Mouse (Mus musculus) large intestine, adult 2 months (tissue): ENCODE measurements around the gene Galnt10. TPM values are rescaled to one million over a fixed set of nuclear protein-coding genes. Genes with fewer than 3 reads are reported as not detected.

Source experiments
- DNase-seq: peaks from one replicate; pipeline ENCODE4 v3.0.0-alpha.2; 2012; ENCODE audit warnings: low read depth, low spot score
- WGBS: fragments of 180-500 bp; shearing (Covaris S2); methylation state at CpG from one replicate; pipeline ENCODE4 v1.1.7; 2018; 5-methylcytosine and 5-hydroxymethylcytosine counted together
- polyA plus RNA-seq: library from polyadenylated mRNA; depleted of rRNA; stranded (reverse); fragments of >200 nt; gene quantifications from 2 replicates; pipeline ENCODE4 v1.2.3, GENCODE M21; 2012

Galnt10 gene
- polyA plus RNA-seq, 1 experiment = 29.5 TPM

DNA sequence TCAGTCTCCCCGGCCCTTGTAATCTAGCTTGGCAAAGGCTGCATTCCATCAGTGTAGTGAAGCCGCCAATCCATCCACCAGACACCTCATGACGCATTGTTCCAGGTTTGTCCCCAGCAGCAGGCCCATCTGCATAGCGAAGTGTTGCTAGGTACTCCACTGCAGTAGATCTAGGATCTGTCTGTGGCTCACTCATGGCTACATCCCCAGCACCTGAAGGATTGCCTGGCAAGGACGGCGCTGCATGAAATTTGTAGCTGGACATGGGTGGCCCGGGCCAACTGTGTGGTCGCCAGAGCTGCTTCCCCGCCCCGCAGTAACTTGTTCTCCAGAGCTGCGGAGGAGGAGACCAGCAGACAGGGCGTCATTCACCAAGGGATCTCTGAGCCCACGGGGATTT lies 128.2 kb downstream of the Galnt10 start:
- WGBS = 71% methylated on average over 13 of the region's 13 CpGs
- no peak for DNase-seq

DNA sequence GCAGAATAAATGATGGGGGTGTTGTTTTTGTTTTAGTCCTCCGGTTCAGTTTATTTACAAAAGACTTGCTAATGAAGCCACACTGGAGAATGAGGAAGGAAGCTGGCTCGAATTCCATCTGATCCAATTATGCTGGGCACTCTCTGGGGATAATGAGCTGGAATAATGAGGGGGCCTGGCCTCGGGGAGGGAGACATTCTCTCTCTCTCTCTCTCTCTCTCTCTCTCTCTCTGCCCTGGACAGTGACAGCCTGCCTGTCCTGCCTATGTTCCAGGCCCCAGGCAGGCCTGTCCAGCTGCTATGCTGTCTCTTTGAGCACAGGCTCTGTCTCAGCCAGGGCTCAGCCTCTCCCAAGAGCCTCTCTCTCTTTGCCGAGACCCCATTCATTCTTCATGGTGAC lies 128.7 kb downstream of the Galnt10 start:
- no peak for DNase-seq
- WGBS = 52% methylated on average over 4 of the region's 4 CpGs

DNA sequence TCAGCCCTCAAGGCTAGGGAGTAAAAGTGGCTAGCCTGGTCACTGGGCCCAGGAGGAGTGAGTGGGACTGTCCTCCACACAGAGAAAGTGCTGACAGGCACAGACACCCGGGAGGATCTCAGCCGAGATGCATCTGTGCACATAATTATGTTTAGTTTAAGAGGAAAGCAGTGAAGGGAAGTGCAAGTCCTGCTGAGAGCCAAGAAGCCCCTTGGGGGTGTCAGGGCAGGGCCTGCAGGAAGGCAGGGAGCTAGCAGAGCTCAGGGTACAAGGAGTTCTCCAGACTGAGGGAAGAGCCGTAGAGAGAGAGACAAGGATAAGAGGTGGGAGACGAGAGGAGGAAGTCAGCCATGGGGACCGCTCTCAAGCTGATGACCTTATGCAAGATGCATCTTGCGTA lies 130.6 kb downstream of the Galnt10 start:
- WGBS = 74% methylated on average over 6 of the region's 6 CpGs
- no peak for DNase-seq

DNA sequence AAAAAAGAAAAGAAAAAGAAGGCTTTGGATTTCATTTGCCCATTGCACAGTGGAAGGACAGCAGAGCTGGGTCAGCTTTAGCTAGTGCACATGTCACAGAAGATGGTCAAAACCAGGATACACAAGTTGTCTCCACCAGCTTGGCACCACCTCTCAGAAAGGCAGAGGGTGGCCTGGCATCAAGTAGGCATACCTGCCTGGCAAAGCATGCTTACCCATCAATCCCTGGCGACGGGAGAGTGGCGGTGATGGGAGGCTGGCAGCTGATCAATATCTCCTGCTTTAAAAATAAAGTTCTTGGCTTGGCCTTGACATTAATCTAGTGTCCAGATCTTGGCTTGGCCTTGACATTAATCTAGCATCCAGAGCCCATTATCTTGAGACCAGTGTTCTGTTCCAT lies 131.3 kb downstream of the Galnt10 start:
- no peak for DNase-seq
- WGBS = 84% methylated on average over 3 of the region's 3 CpGs

DNA sequence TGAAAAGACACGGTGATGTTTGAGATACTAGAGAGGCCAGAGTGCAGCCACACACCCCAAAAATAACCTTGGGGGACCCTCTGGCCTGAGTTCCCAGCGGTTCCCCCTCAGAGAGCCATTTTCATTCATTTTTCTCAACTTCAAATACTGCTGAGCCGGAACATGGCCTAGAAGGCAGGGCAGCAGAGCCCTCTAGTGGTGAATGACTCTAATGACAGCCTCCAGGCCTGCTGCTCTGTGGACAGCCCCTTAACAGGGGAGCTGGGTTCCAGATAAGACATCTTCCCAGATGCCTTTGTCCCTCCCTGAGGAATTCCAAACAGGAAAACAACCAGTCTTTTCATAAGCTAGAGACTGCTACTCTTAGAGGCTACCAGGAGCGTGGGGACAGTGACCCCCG lies 133.1 kb downstream of the Galnt10 start:
- DNase-seq = no peak
- 26% methylated on average over 5 of the region's 5 CpGs for WGBS

DNA sequence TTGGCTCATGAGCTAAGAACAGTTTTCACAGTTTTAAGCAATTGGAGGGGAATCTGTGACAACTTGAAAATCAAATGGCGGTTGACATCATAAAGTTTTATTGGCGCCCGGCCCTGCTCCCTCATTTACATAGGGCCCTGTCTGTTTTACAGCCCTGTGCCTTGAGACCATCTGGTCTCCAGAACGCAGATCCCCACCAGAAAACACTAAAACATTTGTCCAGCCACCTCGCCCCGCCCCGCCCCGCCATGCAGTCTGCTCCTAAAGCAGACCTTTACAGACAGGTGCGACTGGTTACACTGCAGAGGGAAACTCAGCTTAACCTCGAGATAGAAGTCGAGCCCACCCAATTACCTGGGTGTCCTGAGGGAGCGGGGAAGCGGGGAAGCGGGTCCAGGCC lies 134.6 kb downstream of the Galnt10 start:
- no peak for DNase-seq
- WGBS = 25% methylated on average over 14 of the region's 14 CpGs

DNA sequence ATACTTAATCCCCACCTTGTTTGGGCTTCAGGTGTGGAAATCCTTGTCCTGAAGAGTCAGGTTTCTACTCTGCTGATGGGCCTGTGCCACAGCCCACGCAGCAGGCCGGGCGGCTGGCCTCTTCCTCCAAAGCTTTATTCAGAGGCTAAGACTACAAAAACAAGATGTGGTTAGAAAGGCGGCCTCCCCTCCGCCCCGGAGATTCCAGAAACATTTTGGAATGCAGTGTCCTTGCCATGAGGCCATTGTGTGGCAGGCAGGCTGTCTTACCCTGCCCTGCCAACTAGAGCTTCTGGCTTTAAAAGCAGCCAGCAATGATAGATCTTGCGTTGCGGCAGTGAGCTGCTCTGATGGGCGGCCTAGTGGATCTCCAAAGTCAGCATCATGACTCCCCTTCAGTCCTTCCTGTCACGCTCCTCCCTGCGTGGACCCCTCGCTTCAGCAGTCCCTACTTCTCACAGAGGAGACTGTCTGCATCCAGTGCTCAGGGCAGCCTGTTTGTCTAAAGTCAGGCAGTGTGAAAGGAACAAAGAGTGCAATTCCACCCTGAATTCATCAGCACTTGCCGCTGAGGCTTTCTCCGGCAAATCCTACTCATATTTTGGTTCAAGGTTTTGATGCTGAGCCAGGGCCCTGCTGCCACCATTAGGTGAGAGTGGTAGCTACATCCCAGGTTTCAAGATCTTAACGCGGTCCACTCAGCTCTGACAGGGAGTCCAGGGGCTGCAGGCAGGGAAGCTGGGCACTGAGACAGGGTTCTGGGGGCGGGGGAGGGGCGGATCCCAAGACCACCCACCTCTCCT lies 141.6 kb downstream of the Galnt10 start:
- 70% methylated on average over 18 of the region's 18 CpGs for WGBS
- DNase-seq = no peak

DNA sequence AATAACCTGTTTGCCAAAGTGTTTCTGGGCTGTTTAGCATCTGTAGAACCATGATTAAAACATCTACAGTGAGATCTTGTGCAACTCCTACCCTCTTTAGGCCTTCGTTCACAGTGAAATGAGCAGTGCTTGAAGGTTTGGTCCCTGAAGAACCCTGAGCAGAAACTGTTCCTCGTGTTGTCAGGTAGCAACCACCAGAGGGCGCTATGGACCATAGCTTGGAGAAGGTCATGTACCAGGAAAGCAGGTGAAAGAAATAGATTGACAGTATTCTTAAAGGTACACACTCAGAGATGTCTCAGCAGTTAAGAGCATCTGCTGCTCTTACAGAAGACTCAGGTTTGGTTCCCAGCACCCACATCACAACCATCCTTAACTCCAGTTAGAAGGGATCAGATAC lies 142.7 kb downstream of the Galnt10 start:
- DNase-seq = no peak

DNA sequence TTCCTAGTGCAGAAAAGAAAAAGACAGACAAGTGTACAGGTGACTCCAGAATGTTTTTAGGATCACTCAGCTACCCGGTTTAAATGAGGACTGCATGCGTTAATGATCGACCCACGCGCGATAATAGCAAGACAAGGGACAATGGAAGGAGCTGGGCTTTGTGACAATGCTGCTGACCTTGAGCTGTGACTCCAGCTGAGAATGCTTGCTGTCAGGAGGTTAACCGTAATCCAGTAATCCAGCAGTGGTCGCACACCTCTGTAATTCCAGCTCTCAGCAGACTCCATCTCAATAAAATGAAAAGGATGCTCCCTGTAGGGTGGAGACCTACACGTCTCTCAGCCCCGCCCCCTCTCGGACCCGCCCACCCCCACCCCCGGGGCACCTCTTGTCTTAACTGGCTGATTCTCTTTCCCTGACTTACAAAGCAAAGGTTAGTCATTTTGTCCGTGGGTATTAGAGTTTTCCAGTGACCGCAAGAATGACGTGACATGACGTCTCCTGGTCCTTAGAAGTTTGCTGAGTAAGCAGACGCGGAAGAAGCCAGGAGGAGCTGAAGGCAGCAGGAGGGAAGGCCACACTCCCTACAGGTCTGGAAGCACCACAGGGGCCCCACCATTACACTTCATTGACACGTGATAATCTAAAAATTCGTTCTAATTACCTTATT lies 145.8 kb downstream of the Galnt10 start:
- DNase-seq = no peak
- WGBS = 21% methylated on average over 21 of the region's 21 CpGs

More for the DNA sequence above, 142.7 kb downstream of the Galnt10 start:
- 26% methylated on average over 3 of the region's 3 CpGs for WGBS

DNA sequence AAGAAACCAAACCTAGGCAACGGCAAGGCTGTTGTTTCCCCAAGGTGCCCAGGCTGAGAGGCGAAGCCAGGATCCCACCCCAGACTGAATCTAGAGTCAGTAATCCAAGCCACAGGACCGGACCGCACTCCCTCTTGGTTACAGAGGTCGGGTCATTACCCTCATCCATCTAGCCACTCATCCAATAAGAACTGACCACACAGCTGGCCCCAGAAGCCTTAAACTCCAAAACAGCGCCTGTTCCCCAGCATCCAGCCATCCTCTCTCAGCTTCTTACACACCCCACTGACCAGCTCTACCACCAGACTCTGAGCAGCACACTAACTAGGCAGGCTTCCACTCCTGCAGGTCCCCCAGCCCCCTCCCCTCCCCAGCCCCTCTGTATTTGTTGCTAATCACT lies 149.8 kb downstream of the Galnt10 start:
- no peak for DNase-seq
- WGBS = 70% methylated on average over 6 of the region's 6 CpGs

DNA sequence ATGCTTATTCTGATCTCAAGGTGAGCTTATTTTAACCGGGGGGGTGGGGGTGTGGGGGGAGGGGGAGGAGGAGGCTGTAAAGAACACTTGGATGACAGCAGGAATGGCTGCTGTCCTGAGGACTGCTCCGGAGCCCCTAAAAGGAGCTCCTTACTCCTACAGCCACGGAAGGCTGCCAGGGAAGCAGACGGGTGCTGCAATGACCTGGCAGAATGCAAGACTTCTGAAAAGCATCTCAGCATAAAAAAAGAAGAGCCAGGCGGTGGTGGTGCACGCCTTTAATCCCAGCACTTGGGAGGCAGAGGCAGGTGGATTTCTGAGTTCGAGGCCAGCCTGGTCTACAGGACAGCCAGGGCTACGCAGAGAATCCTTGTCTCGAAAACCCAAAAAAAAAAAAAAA lies 152.6 kb downstream of the Galnt10 start:
- 79% methylated on average over 9 of the region's 9 CpGs for WGBS
- DNase-seq = no peak

DNA sequence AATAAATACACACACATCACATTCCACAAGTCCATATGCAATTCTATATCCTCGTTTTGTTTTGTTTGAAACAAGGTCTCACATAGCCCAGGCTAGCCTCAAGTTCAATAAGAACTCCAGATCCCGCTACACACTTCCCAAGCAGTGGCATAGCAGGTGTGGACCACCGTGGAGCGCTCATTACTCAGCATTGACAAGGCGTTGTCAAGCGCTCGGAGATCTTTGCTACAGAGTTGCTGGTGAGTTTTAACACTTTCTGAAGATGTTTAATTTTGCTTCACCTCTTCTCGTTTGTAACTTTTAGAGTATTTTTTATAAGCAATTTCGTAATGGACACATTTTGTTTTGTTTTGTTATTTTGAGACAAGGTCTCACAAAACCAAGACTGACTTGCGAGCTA lies 154.2 kb downstream of the Galnt10 start:
- 93% methylated on average over 10 of the region's 10 CpGs for WGBS
- DNase-seq = no peak

DNA sequence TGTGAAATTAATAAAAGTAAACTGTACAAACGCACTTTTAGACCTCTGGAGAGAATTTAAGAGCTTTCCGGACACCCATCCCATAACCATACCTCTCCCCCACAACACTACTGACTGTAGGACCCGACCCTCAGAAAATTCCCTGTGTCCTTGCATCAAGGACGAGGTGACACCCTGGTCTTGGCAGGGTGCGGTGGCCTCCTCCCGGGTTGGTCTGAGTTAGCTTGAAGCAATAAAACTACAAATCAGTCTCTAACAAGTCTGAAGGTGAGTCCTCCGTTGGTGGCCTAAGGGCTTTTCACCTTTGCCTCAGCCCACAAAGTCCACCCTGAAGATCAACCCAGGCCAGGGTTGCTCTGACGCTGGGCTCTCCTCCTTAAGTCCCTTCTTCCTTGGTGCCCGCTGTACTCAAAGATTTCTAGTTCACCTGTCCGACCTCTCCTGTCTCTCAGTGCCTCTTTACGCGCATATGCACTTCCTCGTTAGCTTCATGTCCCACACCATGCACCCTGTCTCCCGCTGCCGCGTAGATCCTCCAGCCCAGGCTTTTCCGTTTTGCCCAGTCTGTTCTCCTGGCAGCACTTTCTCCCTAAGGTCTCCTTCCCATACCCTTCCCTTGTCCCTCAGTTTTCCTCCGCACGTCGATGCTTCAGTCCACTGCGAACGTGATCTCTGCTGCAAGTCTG lies 155.2 kb downstream of the Galnt10 start:
- WGBS = 9% methylated on average over 22 of the region's 22 CpGs
- DNase-seq = no peak

DNA sequence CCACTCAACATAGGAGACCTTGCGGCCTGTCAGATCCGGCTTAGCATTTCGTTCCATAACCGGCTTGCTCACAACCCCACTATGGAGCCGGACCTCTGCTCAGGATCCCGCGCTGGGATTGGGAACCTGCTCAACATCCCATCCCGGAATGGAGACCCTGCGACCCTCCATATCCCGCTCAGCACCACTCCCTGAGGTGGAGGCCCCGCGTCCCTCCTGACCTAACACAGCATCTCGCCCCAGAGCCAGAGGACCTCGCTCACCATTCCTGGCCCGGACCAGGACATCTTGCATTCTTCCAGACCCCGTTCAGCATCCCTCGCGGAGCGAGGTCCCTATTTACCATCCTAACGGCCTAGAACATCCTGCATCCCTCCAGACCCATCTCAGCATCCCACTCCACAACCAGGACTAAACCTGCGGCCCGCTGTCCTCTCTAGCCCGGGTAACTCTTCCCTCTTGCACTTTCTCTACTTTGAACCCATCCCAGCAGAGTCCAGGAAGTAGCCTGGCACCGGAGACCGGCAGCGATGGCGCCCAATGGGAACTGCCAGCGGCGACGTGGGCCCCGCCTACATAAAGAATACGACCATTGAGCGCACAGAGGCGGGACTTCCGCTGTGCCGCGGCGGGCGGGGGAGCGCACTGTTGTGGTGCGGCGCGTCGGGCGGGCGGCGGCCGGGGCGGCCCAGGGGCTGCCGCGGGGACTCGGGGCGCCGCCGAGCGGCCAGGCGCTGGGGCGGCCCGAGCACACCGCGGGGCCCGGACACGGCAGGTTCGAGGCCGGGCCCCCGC lies 155.9 kb downstream of the Galnt10 start, which contains the start of gene Sap30l:
TSS of gene Sap30l (plus strand) at position 667 of the 795 bp plus-strand sequence.
- WGBS = under 1% methylated on average over 66 of the region's 66 CpGs
- DNase-seq = peak; percentile 84

DNA sequence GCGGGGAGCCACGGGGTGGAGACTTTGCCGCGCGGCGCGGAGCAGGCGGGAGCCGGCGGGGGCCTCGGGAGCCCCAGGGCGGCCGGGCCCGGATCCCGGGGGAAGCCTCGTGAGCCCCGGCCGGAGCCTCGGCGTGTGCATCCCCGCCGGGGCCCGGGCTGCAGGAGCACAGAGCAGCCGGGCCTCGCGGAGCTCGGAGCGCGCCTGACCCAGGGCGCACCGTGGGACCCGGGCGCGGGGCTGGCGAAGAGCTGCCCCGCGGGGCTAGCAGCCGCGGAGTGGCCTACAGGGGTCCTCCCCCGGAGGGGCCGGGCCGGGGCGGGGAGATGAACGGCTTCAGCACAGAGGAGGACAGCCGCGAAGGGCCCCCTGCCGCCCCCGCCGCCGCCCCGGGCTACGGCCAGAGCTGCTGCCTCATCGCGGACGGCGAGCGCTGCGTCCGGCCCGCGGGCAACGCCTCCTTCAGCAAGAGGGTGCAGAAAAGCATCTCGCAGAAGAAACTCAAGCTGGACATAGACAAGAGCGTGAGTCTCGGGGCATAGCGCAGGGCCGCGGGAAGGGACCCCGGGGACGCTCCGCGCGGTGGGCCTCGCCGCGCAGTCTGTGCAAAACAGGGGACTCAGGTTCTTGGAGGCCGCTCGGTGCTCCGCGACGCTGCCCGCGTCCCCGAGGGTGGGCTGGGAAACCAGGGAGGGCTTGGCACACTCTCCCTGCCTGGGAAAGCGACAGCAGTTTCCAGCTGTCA lies 156.7 kb downstream of the Galnt10 start:
- DNase-seq = no peak
- under 1% methylated on average over 82 of the region's 85 CpGs for WGBS

DNA sequence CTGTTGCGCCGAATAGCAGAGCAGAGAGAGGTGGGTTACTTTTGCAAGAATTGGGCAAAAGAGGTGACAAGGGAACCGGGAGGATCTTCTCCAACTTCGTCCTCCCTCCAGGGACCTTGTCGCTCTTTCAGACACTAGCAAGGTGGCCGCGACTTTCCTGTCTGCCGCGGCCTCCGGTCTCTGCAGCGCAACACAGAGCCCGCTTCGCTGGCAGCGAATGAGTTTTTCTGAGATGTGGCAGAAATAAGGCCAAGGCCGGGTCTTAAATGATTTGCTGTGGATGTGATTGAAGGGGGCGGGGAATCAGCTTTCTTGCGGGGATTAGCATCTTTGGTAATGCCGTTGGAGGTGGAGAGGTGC lies 157.2 kb downstream of the Galnt10 start:
- no peak for DNase-seq
- 1% methylated on average over 18 of the region's 18 CpGs for WGBS

DNA sequence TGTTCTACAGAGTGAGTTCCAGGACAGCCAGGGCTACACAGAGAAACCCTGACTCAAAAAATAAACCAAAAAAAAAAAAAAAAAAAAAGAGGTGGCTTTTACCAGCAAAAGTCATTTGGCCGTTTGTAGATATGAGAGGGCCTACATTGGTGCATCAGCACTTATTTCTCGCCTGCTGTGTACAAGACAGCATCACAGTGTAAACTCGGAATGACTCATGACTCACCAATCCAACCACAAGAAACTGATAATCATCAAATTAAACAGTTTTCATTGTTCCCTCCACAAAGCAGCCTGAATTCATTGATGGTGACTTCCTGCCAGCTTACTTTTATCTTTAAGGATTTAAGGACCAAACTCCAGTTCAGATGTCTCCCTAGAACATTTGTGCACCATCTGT lies 159.8 kb downstream of the Galnt10 start:
- DNase-seq = no peak
- 61% methylated on average over 3 of the region's 3 CpGs for WGBS

DNA sequence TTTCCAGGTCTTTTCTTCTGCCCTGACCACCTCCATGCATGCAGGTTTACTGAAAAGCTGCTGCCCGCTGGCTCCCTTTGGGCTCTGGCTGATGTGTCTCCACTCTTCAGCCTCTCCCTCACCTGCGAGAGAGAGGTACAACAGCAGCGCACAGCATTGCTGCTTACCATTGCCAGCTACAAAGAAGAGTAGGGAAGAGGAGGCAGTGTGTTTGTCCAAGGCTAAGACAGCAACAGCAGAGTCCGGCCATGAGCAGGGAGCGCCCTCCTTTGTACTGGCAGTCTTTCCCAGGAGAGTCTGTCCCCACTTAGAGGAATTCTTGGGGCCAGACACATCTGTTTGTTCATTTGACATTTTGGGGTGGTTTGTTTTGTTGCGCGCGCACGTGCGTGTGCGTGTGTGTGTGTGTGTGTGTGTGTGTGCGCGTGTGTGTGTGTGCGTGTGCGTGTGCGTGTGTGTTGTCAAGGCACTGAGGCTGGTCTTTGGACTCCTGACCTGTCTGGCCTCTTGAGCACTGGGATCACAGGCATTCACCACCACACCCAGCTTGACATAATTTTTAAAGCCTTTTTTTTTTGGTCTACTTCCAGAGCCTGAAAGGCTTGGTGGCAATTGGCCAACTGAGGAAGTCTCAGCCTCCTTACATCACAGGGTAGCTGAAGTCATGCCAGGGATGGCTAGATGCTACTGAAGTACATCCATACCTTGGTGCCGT lies 163.9 kb downstream of the Galnt10 start:
- DNase-seq = peak; percentile 56
- 55% methylated on average over 17 of the region's 17 CpGs for WGBS

DNA sequence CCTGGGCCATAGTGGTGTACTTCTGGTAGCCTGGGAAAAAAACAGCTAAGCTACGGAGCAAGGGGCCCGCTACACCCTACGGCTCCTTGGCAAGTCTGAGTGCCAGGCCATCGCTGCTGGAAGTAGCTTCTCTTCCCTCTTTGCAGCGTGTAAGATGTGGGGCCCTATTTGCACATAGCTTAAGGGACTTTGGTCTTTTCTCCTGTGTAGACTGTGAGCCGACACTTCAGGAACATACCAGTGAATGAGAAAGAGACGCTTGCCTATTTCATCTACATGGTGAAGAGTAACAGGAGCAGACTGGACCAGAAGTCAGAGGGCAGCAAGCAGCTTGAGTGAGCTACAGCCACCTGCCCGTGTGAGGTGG lies 164.5 kb downstream of the Galnt10 start:
- DNase-seq = no peak
- WGBS = 45% methylated on average over 8 of the region's 8 CpGs
